Mouse (Mus musculus) spleen, postnatal 36 days (tissue): Measurements from ENCODE around the gene Gata5.

Source experiments
- DNase-seq, 2 experiments: peaks; one replicate each; pipeline ENCODE4 v3.0.0; 2022; ENCODE audit warnings: low spot score in 2 of 2, mixed read lengths in 1 of 2

Gata5 gene

DNA sequence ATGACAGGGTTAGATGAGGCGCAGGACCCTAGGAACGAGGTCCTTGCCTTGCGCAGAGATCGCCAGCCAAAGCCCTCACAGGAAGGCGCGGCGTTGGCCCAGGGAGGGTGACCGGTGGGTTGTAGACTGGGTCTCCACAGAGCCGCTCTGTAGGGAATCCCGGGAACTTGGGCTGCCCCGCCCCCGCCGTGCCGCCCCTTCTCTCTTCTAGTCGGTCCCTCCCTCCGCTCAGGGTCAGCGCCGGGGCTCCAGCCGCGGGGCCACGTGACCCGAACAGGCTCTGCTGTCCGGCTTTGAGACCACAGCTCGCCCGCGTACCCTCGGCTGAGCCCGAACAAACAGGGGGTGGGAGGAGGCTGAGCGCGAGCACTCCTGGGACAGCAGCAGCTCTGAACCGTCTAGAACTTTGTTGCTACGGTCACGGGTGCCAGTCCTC, at the start of gene Gata5:
Gata5 (minus strand) TSS at position 149 of the 436 bp plus-strand sequence.
- DNase-seq = no peak

DNA sequence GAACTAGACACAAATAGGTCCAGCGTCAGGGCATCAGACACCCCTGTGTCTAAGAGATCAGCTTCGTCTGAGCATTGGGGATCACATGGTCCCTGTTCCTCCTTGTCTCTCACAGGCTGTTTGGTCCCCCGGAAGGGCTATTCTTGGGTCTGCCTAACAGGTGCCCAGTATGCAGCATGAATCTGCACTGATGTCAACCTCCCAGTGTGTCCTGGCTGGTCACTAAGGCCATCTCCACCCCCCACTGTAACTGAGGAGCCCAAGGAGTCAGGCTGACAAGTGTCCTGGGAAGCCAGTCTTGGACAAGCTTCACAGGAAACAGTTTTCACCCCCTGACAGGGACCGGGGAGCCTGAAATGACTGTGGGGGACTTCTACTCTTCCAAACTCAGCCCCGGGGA, 42.2 kb upstream of the Gata5 start:
- DNase-seq = no peak

DNA sequence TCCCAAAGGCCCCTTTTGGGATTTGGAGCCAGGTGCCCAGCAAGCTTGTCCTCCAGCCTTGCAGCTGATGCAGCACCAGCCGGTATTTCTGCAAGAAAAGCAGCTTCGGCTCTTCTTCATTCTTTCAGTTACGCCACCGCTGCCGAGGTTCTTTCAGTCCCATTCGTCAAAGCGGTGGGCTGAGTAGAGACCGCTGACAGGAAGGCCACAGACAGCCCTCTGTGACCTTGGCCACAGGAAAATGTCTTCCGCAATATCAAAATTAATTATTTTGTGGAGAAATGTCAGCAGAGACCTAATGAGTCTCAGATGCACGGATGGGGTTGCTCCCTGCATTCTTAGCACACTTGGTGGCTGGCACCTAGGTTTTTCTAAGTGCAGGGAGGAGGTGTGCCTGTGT, 38.8 kb upstream of the Gata5 start:
- DNase-seq = no peak

DNA sequence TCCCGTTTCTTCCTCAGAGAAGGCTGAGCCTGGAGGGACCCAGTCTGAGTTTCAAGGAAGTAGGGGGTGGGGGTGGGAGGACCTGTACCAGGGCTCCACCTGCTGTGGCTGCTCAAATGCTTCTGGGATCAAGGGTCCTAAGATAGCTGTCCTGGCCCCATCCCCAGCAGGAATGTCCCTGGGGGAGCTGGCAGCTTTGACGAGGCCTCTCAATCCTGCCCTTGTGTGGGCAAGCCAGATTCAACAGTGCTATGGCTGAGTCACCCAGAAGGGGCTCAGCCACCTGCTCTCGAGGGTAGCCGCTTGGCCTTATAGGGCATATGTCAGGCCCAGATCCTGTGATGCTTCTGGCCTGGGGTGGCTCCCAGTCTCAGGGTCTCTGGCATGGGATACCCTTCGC, 33.9 kb upstream of the Gata5 start:
- no peak for DNase-seq

DNA sequence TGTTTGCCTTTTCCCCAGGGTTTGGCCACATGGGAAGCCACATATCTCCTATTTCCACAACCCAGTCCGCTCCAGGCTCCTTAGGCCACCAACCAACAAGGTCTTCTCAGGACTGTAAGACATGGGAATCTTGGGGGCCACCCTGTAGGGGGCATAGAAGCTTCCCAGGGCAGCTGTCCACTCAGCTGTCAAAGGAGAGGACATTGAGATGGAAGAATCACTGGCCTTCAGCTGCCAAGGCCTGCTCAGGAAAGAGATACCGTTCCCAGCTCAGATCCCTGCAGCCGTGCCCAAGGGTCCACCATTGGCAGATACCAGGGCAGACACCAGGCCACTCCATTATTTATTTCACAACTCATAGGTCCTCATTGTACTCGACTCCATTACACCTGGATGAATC, 32.9 kb upstream of the Gata5 start:
- DNase-seq = no peak

DNA sequence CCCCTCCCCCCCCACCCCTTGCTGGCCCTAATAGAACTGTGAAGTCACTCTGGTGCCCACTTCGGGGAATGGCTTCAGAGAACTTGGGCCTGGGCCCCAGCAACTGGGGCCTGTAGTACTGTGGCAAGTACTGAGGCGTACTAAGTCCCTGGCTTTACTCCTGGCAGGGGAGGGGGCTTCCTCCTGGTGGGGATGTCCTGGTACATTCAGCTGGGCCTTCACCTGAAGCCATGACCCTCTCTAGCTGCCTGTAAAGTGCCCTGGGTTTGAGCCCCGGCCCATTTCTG, 28.9 kb upstream of the Gata5 start:
- no peak for DNase-seq

DNA sequence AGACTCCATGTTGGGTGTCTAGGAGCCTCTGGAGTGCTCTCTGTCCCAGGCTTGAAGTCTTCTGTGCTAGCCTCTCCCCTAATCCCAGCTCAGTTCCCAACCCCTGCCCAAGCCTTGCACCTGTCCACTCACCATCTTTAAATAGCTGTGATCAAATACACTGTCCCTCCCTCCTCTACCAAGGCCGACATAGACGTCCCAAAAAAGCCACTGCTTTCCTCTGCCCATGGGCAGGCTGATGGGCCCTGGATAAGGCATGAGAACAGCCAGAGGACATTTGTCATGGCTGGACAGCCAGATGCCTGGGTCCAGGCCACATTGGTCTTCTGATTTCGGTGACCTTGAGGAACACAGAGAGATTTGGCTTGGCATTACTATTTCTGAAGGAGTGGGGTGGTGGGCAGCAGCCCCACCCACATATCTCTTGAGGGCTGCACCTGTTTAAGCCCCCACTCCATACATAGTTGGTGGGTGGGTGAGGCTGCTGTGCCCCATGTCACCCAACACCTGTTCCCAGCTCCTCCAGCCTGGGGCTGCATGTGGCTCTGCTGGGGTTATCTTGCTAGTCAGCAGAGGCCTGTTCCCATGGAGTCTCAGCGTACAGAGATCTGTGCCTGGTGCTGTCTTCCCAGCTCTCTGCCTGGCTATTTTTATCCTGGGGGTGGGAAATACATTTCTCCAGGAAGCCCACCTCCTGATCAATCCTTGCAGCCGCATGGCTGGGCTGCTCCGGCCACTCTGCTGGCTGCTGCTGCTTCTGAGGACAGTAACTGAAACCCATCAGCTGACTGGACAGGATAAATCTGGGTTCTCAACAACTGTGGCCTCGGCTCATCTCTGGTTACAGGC, 28.3 kb upstream of the Gata5 start:
- DNase-seq = no peak

DNA sequence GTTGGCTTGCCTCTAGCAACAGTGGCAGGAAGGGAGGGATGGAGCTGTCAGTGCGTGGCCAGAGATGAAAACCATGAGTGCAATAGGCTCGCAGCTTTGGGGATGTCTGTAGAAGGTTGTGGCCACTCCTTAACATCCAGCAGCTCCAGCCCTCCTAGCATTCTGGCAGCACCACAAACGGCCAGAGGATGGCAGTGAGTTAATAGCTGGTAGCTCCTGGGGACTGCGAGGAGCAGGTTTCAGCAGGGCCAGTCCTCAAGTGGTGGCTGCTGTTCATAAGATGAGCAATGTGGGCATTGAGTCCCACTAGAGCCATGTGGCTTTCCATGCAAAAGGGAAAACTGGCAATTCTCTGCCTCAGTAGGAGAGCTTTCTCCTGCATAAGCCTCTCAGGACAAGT, 24.6 kb upstream of the Gata5 start:
- no peak for DNase-seq

DNA sequence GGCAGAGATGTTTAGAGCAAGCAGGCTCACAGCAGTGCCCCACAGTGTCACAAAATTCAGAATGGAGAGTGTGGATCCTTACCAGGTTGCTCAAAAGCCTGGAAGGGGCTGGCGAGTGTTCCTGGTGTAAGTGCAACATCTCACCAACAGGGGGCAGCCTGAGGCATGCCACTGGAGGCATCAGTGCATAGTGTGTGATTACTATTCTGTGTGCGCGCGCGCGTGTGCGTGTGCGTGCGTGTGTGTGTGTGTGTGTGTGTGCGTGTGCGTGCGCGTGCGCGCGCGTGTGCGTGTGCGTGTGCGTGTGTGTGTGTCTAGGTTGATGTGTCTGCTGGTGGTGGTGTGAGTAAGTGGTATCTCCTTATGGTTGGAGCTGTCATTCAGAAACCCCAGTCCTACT, 18.8 kb upstream of the Gata5 start:
- no peak for DNase-seq

DNA sequence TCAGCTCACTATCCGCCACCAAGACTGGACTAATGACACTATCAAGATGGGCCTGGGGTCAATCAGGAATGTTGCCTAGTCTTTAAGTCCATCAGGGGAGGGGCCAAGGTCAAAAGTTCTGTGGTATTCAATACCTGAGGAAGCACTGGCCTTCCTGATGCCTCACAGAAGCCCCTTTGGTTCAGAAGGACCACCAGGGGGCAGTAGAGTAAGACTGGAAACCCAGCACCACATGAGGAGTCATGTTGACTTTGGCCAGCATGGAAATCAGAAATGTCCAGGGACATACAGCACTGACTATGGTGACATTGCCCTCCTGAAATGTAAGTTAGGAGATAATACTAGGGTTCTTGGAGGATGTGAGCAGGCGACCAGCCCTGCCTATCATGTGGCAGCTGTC, 16.2 kb upstream of the Gata5 start:
- peak in 1 of 2 experiments; percentile 15 for DNase-seq

DNA sequence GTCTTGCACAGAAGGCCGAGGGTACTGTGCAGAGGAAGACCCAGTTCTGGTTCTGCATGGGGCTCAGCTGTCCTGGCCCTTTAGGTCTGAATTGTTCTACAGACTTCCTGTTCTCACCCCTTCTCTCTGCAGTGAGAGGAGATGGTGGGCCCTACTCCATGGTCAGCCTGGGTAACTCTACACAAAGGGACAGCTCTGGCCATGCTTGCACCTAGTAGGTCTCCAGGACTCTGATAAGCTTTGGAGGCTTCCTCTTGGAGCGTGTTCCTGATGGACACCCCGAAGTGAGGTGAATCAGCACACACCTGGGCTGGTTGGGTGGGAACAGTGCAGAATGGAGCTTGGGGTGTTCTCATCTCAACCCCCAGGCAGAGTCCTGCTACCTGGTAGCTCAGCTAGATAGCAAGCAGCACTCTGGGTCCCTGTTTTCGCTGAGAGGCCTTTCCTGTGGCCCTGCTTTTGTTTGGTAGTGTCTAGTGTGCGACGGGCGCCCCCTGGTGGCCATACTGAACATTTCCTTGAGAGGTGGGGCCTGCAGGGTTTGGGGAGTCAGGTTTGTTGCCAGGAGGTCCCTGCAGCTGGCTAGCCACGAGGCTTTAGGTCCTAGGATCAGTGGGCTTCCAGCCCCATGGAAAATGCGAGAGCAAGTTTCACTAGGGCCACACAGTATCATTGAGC, 12.5 kb upstream of the Gata5 start:
- DNase-seq = peak; percentile 59 to 75

DNA sequence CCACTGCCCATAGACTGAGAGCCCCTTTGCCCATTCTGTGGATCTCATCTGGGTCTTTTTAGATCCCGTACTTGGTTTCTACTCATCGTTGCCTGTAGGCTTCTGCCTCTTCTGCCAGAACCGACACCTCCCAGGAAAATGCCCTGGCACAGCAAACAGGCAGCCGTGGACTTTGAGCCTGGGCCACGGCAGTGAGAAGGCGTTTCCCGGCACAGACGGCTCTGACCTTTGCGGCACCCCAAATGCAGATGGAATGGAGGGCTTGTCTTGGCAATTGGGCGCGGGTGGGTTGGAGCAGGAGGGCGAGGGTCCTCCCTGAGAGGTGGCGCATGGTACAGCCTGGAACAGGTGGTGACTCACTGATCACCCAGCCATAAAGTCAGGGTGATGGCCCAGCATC, 8.6 kb upstream of the Gata5 start:
- DNase-seq = no peak

DNA sequence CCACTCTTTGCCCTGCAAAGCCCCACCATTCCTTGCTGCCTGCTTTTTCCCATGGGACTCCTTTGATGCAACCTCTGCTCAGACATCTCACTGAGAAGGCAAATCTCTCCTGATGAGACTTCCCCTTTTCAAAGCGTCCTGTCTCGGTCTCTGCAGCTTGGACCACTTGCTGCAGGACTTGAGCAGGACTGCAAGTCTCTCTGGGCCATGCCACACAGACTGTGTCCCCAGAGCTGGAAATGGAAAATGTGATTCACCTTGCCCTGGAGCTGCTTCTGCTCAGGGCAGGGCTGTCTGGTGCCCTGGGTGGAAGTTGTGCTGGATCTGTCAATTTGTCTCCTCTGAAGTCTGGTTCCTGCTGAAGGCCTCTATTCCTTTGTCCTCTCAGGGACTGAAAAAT, 7.7 kb upstream of the Gata5 start:
- no peak for DNase-seq

DNA sequence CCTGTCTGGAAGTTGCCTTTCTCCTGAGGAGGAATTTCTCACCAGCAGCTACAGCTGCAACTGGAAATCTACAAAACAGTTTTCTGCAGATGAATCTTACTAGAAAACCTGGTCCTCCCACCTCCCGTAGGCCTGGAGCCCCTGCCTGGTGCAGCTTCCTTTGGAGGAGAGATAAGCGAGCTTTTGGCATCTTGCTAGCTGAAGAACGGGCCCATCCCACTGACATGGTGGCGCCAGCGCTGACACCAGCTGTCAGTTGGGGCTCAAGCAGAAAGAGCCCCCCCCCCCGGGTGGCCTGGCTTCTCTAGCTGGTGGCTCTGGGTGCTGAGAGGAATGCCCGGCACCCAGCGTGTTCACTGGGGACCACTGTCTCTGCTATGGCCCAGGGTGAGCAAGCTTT, 6.7 kb upstream of the Gata5 start:
- DNase-seq = no peak

DNA sequence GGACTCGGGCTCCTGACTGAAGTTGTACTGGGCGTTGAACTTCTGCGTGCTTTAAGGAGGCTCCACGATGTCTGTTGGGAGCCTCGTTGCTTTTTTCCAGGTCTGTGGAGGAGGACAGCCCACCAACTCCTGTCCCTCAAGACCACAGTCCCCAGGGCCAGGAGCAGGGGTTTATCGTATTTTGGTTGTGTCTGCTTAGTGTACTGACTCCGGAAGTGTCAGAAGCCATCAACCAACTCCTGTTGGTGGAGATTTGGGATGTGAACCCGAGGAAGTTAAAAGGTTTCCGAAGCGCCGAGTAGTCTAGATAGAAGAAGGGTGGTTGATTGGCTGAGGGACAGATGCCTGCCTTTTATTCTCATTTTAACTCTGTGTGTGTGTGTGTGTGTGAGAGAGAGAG, 5.4 kb upstream of the Gata5 start:
- no peak for DNase-seq

DNA sequence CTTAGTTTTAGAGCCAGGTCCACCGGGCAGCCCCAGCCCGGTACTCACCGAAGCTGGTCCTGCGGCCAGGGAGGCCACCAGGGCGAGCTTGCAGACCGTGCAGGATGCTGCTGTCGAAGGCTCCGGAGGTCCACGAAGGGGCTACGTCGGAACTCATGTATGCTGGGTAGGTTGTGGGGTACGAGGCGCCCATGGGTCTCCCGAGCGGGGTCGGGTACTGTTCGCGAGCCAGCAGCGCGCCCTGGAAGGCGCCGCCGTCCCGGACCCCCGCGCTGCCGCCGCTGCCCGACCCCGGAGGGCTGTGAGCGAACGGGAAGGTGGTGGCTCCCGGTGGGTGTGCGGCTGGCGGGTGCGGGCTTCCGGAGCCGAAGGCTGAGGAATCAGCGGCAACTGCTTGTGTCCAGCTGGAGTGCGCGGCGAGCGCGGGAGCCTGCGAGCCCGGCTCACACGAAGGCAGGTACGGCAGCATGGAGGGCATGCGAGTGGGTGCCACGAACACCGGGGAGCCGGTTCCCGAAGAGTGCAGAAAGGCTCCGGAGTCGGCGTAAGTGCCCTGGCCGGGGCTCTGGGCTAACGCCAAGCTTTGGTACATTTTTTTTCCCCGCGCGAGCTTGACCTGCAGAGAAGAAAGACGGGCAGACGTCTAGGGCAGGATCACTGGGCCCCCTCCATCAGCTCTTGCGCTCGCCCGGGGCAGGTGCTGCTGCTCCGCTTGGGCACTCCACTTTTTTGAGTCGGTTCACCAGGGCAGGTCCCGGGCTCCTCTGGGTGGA, 535 bp downstream of the Gata5 start:
- DNase-seq = no peak

DNA sequence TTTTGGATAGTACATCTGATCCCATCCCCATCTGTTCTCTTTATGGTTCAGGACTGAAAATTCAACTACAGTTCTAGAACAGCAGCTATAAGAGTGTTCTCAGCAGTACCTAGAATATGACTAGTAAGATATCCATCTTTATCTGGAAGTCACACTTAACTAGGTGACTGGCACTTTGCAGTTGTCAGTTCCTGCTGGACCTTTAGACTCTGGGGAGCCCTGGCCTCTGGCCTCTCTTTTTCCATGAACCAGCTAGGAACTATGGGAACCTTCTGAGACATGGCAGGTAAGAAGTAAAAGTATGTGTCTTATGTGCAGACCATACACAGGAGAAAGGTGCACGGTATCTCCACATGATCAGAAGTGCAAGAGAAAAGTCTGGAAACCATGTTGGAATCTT, 5.0 kb downstream of the Gata5 start:
- DNase-seq = no peak

DNA sequence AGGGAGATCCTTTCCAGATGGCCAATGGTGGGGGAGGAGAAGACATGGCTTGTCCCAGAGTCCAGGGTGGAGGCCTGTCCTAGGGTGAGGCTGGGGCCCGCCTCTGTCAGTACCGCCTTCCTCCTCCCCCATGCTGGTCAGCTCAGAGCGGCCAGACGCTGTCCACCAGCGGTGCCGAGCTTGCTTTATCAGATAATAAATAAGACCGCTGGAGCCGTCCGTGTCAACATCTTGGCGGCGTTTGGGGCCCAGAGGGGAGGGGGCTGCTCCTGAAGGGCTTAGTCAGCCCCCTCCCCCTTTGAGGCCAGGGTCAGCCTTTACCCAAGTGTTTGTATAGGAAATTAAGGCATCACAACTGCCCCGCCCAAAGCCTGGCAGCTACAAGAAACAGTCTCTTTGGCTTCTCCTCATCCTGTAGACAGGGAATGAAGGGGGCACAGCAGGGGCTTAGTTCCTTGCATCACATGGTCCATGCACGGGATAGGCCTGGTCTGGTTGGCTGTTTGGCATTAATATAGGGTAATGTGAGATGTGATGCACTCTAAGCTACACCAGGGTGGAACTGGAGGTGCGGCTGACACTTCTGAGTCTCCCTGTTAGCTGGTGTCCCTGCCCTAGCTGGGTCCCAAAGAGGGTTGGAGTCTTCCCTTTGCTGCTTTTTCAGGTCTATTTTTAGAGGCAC, 11.7 kb downstream of the Gata5 start:
- no peak for DNase-seq

DNA sequence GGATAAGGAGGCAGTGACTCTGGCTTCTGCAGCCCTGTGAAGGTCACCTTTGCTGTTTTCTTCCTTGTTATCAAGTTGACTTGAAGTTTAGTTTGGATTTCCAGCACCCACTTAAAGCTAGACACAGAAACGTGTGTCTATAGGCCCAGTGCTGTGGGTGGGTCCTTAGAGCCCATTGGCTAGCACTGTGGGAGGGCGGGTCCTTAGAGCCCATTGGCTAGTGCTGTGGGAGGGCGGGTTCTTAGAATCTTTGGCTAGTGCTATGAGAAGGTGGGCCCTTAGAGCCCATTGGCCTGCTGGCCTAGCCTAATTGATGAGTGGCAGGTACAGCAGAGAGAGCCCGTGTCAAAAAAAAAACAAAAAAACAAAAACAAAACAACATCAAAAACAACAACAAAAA, 14.3 kb downstream of the Gata5 start:
- DNase-seq = no peak

DNA sequence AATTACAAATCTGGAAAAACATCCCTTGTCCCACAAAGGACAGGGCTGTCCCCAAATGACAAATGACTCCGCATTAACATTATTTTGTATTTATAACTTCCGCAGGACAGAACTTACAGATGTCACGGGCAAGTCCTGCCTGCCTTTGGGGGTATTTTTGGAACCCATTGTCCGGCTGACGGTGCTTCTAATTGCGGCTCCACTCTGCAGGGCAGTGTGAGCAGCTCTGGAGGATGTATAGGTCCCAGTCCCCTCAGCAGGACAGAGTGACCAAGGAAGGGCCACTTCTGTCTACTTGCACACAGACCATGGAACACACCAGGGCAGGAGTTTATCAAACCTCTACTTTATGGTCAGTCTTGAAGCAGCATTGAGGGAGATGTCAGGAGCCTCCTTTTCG, 16.9 kb downstream of the Gata5 start:
- no peak for DNase-seq

DNA sequence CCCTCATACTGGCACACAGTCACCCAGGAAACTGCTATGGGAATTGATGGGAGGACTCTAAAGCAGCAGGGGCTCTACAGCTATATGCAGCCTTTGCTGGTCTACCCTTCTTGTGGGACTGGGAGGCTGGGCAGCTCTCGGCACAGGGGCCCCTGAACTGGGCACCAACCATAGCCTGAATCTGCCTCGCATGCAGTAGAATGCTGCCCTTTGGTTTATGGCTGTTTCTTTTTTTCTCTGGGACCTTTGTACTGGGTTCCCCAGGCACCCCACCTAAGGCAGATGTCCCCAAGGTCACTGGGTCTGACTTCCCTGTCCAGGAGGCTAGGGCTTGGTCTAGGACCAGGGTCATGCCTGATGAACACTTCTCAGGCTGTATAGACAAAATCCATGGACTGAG, 20.2 kb downstream of the Gata5 start:
- DNase-seq = no peak

DNA sequence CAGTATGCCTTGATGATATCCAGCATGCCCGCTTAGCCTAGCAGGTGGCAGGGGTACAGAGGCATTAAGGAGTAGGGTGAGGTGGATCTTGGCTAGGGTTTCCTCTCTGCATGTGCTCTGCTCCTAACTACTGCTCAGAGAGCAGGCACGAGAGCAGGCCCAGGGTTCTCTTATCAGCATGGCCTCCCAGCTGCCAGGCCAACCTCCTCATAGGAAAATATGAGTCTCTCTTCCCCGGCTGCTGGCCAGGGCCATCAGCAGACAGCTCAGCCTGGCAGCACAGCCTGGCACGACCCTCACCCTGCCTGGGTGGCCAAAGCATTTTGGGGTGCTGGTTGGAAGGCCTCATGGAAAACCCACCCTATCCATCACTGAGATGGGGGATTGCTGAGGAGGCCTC, 23.4 kb downstream of the Gata5 start:
- DNase-seq = no peak
